Mouse (Mus musculus): ENCODE measurements around the gene Rpp40. TPM values are rescaled to one million over a fixed set of nuclear protein-coding genes. Genes with fewer than 3 reads are reported as not detected.
A peak's percentile ranks its signal among the peaks of the same experiment; 100 is the strongest.

Rpp40 gene
- total RNA-seq, 2 experiments from 2014 or later: 13.0 TPM

GRCm38 (mm10) chr13:35851581-35851980 lies 54.6 kb downstream of the Rpp40 start:
- DNase-seq: no peak

- DNase-seq: peak; percentile 15
Measured at GRCm38 (mm10) chr13:35848694-35849093, 57.5 kb downstream of the Rpp40 start.

GRCm38 (mm10) chr13:35845306-35845705 lies 60.9 kb downstream of the Rpp40 start:
- DNase-seq: no peak

Other genes with a start within 250 kb of the Rpp40 start
- 10 to 100 TPM; 22.0 to 22.9 TPM for gene Cdyl, start 246.5 kb downstream of the Rpp40 start, total RNA-seq (2021)
- 1 to 10 TPM in 1 of 2 experiments, under 1 TPM in 1; 1.00 to 5.0 TPM for gene Ppp1r3g, start 52.5 kb upstream of the Rpp40 start, total RNA-seq (2021)
- gene Fars2, start 211.1 kb upstream of the Rpp40 start, total RNA-seq (2021): 10 to 100 TPM; 86.3 to 88.6 TPM
- 10 to 100 TPM; 14.1 to 15.2 TPM for gene Lyrm4, start 211.2 kb upstream of the Rpp40 start, total RNA-seq (2021)

All from adrenal gland, postnatal 10 days (tissue).